Mouse (Mus musculus): ENCODE data around the gene Rpl41. TPM values are rescaled to one million over a fixed set of nuclear protein-coding genes. Genes with fewer than 3 reads are reported as not detected.

Rpl41 gene
- 15.5 TPM for polyA plus RNA-seq (2014; fragmentation: Illumina TruSeq; extraction: RNeasy Lipid Tissue Mini Kit (QIAGEN cat#74804); ENCODE audit: low replicate concordance)

GRCm38 (mm10) chr10:128548947-128549681, at the start of gene Rpl41:
Gene Rpl41, minus strand, starts transcription at chr10:128549305.

GRCm38 (mm10) chr10:128589464-128590192, 40.5 kb upstream of the Rpl41 start, which contains the start of gene Erbb3:
Gene Erbb3, minus strand, starts transcription at chr10:128589652.

GRCm38 (mm10) chr10:128565788-128566531, 16.9 kb upstream of the Rpl41 start, which contains the start of gene Pa2g4:
Gene Pa2g4, minus strand, starts transcription at chr10:128565987.

DNA sequence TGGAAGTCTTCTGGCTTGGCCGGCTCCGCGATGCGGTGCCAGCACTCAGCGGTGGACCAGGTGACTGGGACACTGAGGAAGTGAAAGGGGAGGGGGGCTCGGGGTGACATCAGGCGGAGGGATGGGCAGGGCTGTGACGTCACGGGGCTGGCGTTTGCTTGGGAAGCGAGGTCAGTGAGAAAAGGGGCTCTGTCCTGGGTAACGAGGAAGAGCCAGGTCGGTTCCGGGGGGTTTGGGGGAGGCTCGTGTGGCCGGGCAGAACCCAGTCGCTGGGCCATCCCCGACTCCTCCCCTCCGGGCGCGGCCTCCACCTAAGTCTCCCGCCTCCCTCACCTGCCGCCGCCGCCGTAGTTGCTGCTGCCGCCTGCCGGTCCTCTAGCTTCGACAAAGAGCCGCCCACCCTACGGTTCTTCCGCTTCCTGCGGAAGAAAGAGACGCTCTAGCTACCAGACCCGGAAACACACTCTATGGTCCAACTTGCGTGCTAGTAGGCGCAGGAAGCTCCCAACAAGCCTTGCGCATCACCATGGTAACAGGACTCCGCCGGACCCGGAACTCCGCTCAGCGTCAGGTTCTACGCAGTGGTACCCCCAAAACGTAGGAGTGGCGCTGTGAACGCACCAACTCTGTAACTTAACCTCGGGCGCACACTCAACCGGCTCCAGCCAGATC, 1.6 kb downstream of the Rpl41 start, which contains the start of gene Zc3h10:
Gene Zc3h10 (minus strand): TSS at position 414 of the 672 bp plus-strand sequence.

DNA sequence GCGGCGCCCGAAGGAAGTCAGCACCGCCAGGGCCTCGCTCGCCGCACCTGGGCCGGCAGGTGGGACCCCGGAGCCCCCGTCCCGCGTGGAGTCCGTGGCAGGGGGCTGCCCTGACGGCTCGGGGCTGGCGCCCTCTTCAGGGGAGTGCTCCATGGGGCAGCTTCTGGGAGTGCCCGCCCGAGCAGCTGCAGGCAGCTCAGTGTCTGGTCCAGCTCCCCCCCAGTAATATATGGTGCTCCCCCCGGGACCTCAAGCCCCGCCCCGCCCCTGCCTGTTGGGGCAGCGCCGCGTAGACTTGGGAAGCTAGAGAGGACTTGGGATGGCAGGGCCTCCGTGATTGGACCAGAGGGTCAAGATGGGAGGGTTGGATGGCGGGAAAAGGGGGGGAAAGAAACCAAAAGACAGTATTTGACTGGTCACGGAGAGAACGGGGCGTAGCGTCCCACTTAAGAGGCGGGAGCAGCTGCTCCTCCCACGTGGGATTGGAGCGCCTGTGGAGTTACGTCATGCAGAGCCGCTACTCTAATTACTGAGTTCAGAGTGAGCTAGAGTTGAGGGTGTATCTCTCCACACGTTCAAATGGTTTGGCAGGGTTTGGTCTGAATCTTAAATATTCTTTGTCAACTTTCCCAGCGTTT, 23.3 kb downstream of the Rpl41 start, which contains the start of gene Esyt1:
Gene Esyt1 (minus strand): TSS at position 201 of the 638 bp plus-strand sequence.

DNA sequence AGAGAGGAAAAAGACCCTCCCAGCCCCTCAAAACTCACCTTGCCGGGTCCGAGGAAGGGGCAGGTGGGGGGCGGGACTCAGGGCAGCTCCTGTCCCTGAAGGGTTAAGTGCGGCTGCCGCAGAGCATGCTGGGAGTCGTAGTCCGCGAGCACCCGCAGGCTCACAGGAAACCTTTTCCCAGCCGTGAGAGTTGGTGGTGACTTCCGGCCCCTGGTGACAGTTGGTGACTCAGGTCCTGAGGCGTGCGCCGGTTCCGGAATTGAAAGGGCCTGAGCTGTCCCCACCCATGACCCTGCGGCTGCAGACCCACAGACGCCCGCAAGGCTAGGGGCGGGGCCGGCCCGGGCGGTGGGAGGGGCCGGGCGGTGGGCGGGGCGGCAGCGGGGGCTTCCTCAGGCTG, 50.5 kb downstream of the Rpl41 start, which contains the start of gene Myl6b:
Gene Myl6b (minus strand): TSS at position 96 of the 400 bp plus-strand sequence.

Other genes starting within 250 kb of the Rpl41 start
- 8.3 TPM for gene Pan2, start 246.0 kb downstream of the Rpl41 start, polyA plus RNA-seq (2014; fragmentation: Illumina TruSeq; extraction: RNeasy Lipid Tissue Mini Kit (QIAGEN cat#74804); ENCODE audit: low replicate concordance)
- 20.6 TPM for gene Cnpy2, start 226.8 kb downstream of the Rpl41 start, polyA plus RNA-seq (2014; fragmentation: Illumina TruSeq; extraction: RNeasy Lipid Tissue Mini Kit (QIAGEN cat#74804); ENCODE audit: low replicate concordance)
- gene Cs, start 211.6 kb downstream of the Rpl41 start, polyA plus RNA-seq (2014; fragmentation: Illumina TruSeq; extraction: RNeasy Lipid Tissue Mini Kit (QIAGEN cat#74804); ENCODE audit: low replicate concordance), result 247 TPM
- 13.4 TPM for gene Coq10a, start 180.3 kb downstream of the Rpl41 start, polyA plus RNA-seq (2014; fragmentation: Illumina TruSeq; extraction: RNeasy Lipid Tissue Mini Kit (QIAGEN cat#74804); ENCODE audit: low replicate concordance)
- gene Ankrd52, start 172.2 kb downstream of the Rpl41 start, polyA plus RNA-seq (2014; fragmentation: Illumina TruSeq; extraction: RNeasy Lipid Tissue Mini Kit (QIAGEN cat#74804); ENCODE audit: low replicate concordance), result 4.7 TPM
- 0.78 TPM for gene Slc39a5, start 148.1 kb downstream of the Rpl41 start, polyA plus RNA-seq (2014; fragmentation: Illumina TruSeq; extraction: RNeasy Lipid Tissue Mini Kit (QIAGEN cat#74804); ENCODE audit: low replicate concordance)
- gene Nabp2, start 137.8 kb downstream of the Rpl41 start, polyA plus RNA-seq (2014; fragmentation: Illumina TruSeq; extraction: RNeasy Lipid Tissue Mini Kit (QIAGEN cat#74804); ENCODE audit: low replicate concordance), result 10.6 TPM
- gene Rnf41, start 137.6 kb downstream of the Rpl41 start, polyA plus RNA-seq (2014; fragmentation: Illumina TruSeq; extraction: RNeasy Lipid Tissue Mini Kit (QIAGEN cat#74804); ENCODE audit: low replicate concordance), result 5.2 TPM
- gene Smarcc2, start 90.1 kb downstream of the Rpl41 start, polyA plus RNA-seq (2014; fragmentation: Illumina TruSeq; extraction: RNeasy Lipid Tissue Mini Kit (QIAGEN cat#74804); ENCODE audit: low replicate concordance), result 35.8 TPM
- gene Myl6, start 55.2 kb downstream of the Rpl41 start, polyA plus RNA-seq (2014; fragmentation: Illumina TruSeq; extraction: RNeasy Lipid Tissue Mini Kit (QIAGEN cat#74804); ENCODE audit: low replicate concordance), result 27.1 TPM
- gene Myl6b, start 50.6 kb downstream of the Rpl41 start, polyA plus RNA-seq (2014; fragmentation: Illumina TruSeq; extraction: RNeasy Lipid Tissue Mini Kit (QIAGEN cat#74804); ENCODE audit: low replicate concordance), result not detected
- gene Esyt1, start 23.4 kb downstream of the Rpl41 start, polyA plus RNA-seq (2014; fragmentation: Illumina TruSeq; extraction: RNeasy Lipid Tissue Mini Kit (QIAGEN cat#74804); ENCODE audit: low replicate concordance), result 1.9 TPM
- gene Zc3h10, start 1.5 kb downstream of the Rpl41 start, polyA plus RNA-seq (2014; fragmentation: Illumina TruSeq; extraction: RNeasy Lipid Tissue Mini Kit (QIAGEN cat#74804); ENCODE audit: low replicate concordance), result 0.85 TPM
- gene Pa2g4, start 16.7 kb upstream of the Rpl41 start, polyA plus RNA-seq (2014; fragmentation: Illumina TruSeq; extraction: RNeasy Lipid Tissue Mini Kit (QIAGEN cat#74804); ENCODE audit: low replicate concordance), result 72.6 TPM
- gene Erbb3, start 40.3 kb upstream of the Rpl41 start, polyA plus RNA-seq (2014; fragmentation: Illumina TruSeq; extraction: RNeasy Lipid Tissue Mini Kit (QIAGEN cat#74804); ENCODE audit: low replicate concordance), result 157 TPM
- gene Rps26, start 77.4 kb upstream of the Rpl41 start, polyA plus RNA-seq (2014; fragmentation: Illumina TruSeq; extraction: RNeasy Lipid Tissue Mini Kit (QIAGEN cat#74804); ENCODE audit: low replicate concordance), result 7.5 TPM
- 0.41 TPM for gene Ikzf4, start 96.7 kb upstream of the Rpl41 start, polyA plus RNA-seq (2014; fragmentation: Illumina TruSeq; extraction: RNeasy Lipid Tissue Mini Kit (QIAGEN cat#74804); ENCODE audit: low replicate concordance)
- gene Suox, start 124.8 kb upstream of the Rpl41 start, polyA plus RNA-seq (2014; fragmentation: Illumina TruSeq; extraction: RNeasy Lipid Tissue Mini Kit (QIAGEN cat#74804); ENCODE audit: low replicate concordance), result 2.4 TPM
- 70.4 TPM for gene Rab5b, start 147.0 kb upstream of the Rpl41 start, polyA plus RNA-seq (2014; fragmentation: Illumina TruSeq; extraction: RNeasy Lipid Tissue Mini Kit (QIAGEN cat#74804); ENCODE audit: low replicate concordance)
- not detected for gene Pmel, start 154.9 kb upstream of the Rpl41 start, polyA plus RNA-seq (2014; fragmentation: Illumina TruSeq; extraction: RNeasy Lipid Tissue Mini Kit (QIAGEN cat#74804); ENCODE audit: low replicate concordance)
- 14.3 TPM for gene Cdk2, start 155.7 kb upstream of the Rpl41 start, polyA plus RNA-seq (2014; fragmentation: Illumina TruSeq; extraction: RNeasy Lipid Tissue Mini Kit (QIAGEN cat#74804); ENCODE audit: low replicate concordance)
- gene Dgka, start 195.6 kb upstream of the Rpl41 start, polyA plus RNA-seq (2014; fragmentation: Illumina TruSeq; extraction: RNeasy Lipid Tissue Mini Kit (QIAGEN cat#74804); ENCODE audit: low replicate concordance), result 41.2 TPM
- 0.89 TPM for gene Pym1, start 198.6 kb upstream of the Rpl41 start, polyA plus RNA-seq (2014; fragmentation: Illumina TruSeq; extraction: RNeasy Lipid Tissue Mini Kit (QIAGEN cat#74804); ENCODE audit: low replicate concordance)
- 2.0 TPM for gene Mmp19, start 241.6 kb upstream of the Rpl41 start, polyA plus RNA-seq (2014; fragmentation: Illumina TruSeq; extraction: RNeasy Lipid Tissue Mini Kit (QIAGEN cat#74804); ENCODE audit: low replicate concordance)